Mouse (Mus musculus) kidney, embryonic 15.5 days (tissue): ENCODE data around the gene Trnp1. TPM values are rescaled to one million over a fixed set of nuclear protein-coding genes. Genes with fewer than 3 reads are reported as not detected.
A peak's percentile ranks its signal among the peaks of the same experiment; 100 is the strongest.

Source experiments
- ATAC-seq: fragments of 200-750 bp; cut with Nextera tagmentation; replicated peaks from 2 replicates; pipeline ENCODE4 v1.8.0; 2017; ENCODE audit warnings: moderate TSS enrichment; ENCODE audit not compliant: low FRiP score
- H3K27ac ChIP-seq: fragments of 300-500 bp; sonication (generic); 2 replicates; pipeline ENCODE4 v1.5.1; 2015; ENCODE audit warnings: mild to moderate bottlenecking, inconsistent platforms
- H3K27me3 ChIP-seq: fragments of 300-500 bp; sonication (generic); 2 replicates; pipeline ENCODE4 v1.6.1; 2015; ENCODE audit warnings: inconsistent platforms
- H3K36me3 ChIP-seq: fragments of 300-500 bp; sonication (generic); 2 replicates; pipeline ENCODE4 v1.6.1; 2015; ENCODE audit warnings: inconsistent platforms
- H3K4me1 ChIP-seq: fragments of 300-500 bp; sonication (generic); 2 replicates; pipeline ENCODE4 v1.6.1; 2015; ENCODE audit warnings: inconsistent platforms
- H3K4me2 ChIP-seq: fragments of 300-500 bp; sonication (generic); 2 replicates; pipeline ENCODE4 v1.6.1; 2015; ENCODE audit warnings: moderate library complexity, mild to moderate bottlenecking, inconsistent platforms
- H3K4me3 ChIP-seq: fragments of 300-500 bp; sonication (generic); replicated peaks from 2 replicates; pipeline ENCODE4 v1.5.1; 2015; ENCODE audit warnings: mild to moderate bottlenecking, inconsistent platforms
- H3K9ac ChIP-seq: fragments of 300-500 bp; sonication (generic); 2 replicates; pipeline ENCODE4 v1.6.1; 2015; ENCODE audit warnings: mild to moderate bottlenecking, inconsistent platforms
- H3K9me3 ChIP-seq: fragments of 300-500 bp; sonication (generic); replicated peaks from 2 replicates; pipeline ENCODE4 v1.6.1; 2016; ENCODE audit warnings: inconsistent platforms
- WGBS: fragments of 180-500 bp; shearing (Covaris S2); methylation state at CpG from one replicate; pipeline ENCODE4 v1.1.7; 2015; ENCODE audit warnings: mixed read lengths; 5-methylcytosine and 5-hydroxymethylcytosine counted together
- polyA plus RNA-seq: library from polyadenylated mRNA; unstranded; fragments of >200 nt; fragmentation: Nextera tagmentation; extraction: Ambion mirVana; gene quantifications from 2 replicates; pipeline ENCODE4 v1.2.1, GENCODE M21; 2015

Gene Trnp1
- polyA plus RNA-seq, 1 experiment from 2014 or later, result 0.64 TPM

DNA sequence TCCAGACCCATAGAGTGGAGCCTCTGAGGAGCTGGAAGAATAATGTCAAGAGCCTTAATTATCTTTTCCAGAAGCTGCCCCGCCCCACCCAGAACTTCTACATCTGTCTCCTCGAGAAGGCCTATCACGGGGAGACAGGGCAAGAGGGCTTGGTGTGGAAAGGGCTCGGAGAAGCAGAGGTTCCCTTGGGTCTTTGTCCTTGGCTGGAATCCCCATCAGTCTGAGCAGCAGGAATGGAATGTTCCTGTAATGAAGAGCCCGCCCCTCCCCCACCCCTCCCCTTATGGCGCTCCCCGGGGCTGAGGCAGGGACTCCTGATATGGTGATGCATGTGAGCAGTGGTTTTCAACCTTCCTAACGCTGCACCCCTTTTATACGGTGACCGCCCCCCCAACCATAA, 6.5 kb downstream of the Trnp1 start:
- Histone ChIP-seq H3K27me3 (peaks cover 26% of the 10 kb centered on the region), H3K9ac (no peak overlapping the region), H3K9me3 (no peaks in the 10 kb centered on the region), H3K36me3 (no peaks in the 10 kb centered on the region), H3K4me2 (no peak overlapping the region), H3K27ac (no peak overlapping the region), H3K4me1 (peaks cover 34% of the 10 kb centered on the region), H3K4me3 (no peak overlapping the region)
- no peak for ATAC-seq
- WGBS, result 34% methylated on average over 10 of the region's 10 CpGs

DNA sequence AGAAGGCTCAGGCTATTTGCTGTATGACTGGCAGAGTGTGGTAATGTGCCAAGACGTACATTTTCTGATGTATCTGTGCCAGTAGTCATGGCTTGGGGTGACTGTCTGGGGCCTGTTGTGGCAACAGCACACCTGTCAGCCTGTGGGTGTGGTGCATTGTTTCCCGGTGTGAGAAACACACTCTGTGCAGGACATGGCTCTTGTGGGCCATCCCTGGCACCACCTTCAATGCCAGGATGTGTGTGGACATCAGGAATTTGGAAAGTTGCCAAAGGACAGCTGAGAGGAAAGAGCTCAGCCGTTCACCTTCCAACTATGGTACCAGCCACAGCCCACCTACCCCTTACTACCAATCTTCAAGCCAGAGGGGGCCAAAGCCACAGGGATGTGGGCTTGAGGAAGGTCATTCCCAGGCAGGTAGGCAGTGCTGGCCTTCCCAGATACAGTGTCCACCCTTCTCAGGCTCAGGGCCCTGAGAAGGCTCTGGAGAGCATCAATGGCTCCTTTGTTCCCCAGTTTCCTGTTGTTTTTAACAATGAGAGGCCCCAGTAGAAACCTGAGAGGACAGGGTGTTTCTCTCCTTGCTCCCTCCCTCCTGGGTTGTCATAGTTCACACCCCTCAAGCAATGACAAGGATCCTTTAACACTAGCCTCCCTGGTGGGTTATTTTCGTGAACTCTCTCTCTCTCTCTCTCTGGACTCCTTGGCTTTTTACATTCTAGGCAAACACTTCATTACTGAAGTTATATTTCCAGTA, 8.7 kb downstream of the Trnp1 start:
- no peak for ATAC-seq

DNA sequence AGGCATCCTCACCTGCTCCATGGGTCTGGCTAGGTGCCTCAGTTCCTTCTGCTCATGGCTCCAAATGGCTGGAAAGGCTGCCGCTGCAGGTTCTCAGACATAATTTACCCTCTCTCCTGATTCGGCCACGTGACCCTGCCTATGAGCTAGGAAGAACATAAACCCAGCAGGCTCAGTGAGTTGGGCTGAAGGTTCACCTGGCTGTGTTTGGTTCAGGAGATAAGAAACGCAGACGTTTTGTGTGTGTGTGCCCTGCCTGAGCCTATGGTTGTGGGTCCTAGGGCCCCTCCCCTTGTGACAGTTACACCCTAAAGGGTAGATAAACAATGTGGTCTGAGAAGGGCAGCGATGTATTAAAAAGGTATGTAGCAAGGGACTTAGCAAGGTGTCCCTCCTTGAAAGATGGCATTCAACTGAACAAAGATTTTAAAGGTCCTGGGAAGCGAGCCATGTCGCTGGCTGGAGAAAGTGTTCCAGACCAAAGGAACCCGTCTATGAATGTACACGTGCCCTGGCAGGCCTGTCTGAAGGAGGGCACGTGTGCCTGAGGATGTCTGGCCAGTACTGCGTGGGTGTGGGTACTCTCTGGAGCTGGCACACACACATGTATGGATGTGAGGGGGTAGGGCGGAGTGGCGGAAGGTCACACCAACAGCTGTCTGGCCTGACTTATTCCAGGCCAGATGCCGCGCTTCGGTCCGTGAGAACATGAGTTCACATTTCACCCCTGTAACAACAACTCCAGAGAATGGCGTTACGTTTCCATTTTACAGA, 9.5 kb downstream of the Trnp1 start:
- WGBS, result 64% methylated on average over 20 of the region's 20 CpGs
- H3K4me1 ChIP-seq, result peaks cover 39% of the 10 kb centered on the region
- H3K9ac ChIP-seq, result no peak overlapping the region
- no peak for ATAC-seq
- no peaks in the 10 kb centered on the region for H3K9me3 ChIP-seq
- no peak overlapping the region for H3K4me2 ChIP-seq
- H3K36me3 ChIP-seq, result no peaks in the 10 kb centered on the region
- H3K27me3 ChIP-seq, result 0 out of 2 replicates have a peak, but pooled peaks cover 7% of the 10 kb centered on the region
- H3K4me3 ChIP-seq, result no peak overlapping the region
- H3K27ac ChIP-seq, result peak overlapping the region; percentile 9

More for the DNA sequence above, 8.7 kb downstream of the Trnp1 start:
- Histone ChIP-seq H3K9me3 (no peaks in the 10 kb centered on the region), H3K4me2 (no peak overlapping the region), H3K36me3 (no peaks in the 10 kb centered on the region), H3K27ac (peak overlapping the region; percentile 71), H3K27me3 (peaks cover 6% of the 10 kb centered on the region; the same call in 1 of the 2 replicates), H3K9ac (no peak overlapping the region), H3K4me3 (no peak overlapping the region), H3K4me1 (peaks cover 36% of the 10 kb centered on the region)
- WGBS, result 55% methylated on average over 4 of the region's 4 CpGs

DNA sequence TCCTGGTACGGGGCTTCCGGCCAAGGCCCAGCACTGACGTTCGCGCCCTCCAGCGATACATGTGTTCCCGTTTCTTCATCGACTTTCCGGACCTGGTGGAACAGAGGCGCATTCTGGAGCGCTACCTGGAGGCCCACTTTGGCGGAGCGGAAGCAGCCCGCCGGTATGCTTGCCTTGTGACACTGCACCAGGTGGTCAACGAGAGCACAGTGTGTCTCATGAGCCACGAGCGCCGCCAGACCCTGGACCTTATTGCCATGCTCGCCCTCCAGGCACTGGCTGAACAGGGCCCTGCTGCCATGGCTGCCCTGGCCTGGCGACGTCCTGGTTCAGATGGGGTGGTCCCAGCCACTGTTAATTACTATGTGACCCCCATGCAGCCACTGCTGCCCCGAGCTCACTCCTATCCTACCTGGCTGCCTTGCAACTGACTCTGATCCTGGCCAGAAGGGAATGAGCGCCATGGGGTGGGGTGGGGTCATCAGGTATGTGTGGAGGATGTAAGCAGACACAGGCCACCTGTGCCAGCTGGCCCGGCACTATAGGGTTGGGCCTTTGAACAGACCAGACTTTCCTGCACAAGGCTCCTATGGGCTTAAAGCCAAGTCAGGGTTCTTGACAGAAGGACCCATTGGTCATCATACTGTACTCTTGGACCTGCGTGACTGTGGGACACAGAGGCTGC, 11.5 kb downstream of the Trnp1 start:
- no peak overlapping the region for H3K4me3 ChIP-seq
- WGBS, result 92% methylated on average over 26 of the region's 26 CpGs
- no peaks in the 10 kb centered on the region for H3K36me3 ChIP-seq
- H3K27me3 ChIP-seq, result peaks cover 16% of the 10 kb centered on the region
- no peak overlapping the region for H3K4me2 ChIP-seq
- no peak for ATAC-seq
- no peak overlapping the region for H3K9ac ChIP-seq
- H3K27ac ChIP-seq, result no peak overlapping the region
- H3K4me1 ChIP-seq, result peaks cover 31% of the 10 kb centered on the region
- no peaks in the 10 kb centered on the region for H3K9me3 ChIP-seq

DNA sequence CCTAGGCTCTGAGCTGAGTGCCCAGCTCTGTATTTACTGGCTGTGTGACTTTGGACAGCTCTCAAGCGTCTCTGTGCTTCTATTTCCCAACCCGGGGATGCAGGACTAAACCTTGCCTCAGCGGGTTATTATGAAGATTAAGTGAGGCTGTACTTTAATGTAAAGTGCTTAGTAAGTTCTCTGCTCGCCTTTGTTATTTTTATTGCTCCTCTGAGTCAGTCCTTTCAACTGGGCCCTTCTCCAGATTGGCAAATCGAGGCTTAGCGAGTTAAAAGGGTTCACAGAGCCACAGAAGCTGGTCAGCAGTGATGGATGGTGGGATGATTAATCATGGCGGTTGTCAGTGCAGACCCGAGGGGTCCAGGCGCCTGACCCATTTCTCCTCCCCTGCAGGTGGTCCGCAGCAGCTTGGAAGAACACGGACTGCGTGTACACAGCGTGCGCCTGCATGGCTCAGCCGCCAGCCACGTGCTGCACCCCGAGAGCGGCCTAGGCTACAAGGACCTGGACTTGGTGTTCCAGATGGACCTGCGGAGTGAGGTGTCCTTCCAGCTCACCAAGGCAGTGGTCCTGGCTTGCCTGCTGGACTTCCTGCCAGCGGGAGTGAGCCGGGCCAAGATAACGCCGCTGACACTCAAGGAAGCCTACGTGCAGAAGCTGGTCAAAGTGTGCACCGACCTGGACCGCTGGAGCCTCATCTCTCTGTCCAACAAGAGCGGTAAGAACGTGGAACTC, 12.5 kb downstream of the Trnp1 start:
- H3K4me3 ChIP-seq, result no peak overlapping the region
- no peak overlapping the region for H3K27ac ChIP-seq
- no peak overlapping the region for H3K4me2 ChIP-seq
- no peak for ATAC-seq
- H3K4me1 ChIP-seq, result peaks cover 31% of the 10 kb centered on the region
- WGBS, result 87% methylated on average over 28 of the region's 28 CpGs
- H3K9ac ChIP-seq, result no peak overlapping the region
- no peaks in the 10 kb centered on the region for H3K36me3 ChIP-seq
- H3K9me3 ChIP-seq, result no peaks in the 10 kb centered on the region
- peaks cover 26% of the 10 kb centered on the region for H3K27me3 ChIP-seq

DNA sequence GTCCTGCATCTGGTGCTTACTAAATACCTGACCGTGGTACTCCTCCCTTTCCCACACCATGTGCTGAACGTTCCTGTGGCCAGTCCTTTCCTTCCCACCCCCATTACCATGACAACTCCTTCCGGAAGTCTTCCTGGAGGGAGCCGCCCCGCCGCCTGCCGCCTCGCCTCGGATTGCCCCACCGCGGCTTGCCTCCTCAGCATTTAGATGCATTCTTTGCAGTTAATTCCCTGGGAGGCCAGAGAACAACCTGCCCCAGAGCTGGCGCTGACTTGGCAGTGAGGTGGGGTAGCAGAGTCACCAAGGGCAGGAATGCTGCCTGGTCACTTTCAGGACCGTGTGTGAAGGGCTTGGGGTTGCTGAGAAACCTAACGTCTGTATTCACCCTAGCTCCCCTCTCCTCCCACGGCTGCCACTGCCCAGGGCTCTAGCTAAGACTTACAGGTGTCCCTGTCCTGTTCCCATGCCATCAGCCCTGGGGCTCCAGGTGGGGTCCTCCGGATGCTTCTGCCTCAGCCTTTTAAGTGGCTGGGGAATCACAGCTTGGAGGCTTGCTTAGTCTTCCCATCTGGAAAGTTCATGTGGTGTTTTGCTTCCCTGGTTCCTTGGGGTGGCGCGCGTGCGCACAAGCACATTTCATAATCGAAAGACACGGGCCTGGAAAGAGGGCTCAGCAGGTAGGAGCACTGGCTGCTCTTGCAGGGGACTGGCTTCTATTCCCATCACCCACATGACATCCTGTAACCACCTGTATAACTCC, 13.9 kb downstream of the Trnp1 start:
- H3K4me2 ChIP-seq, result peak overlapping the region; percentile 52
- H3K9me3 ChIP-seq, result no peaks in the 10 kb centered on the region
- no peak overlapping the region; the same call in 1 of the 2 replicates for H3K9ac ChIP-seq
- no peak for ATAC-seq
- 9% methylated on average over 22 of the region's 22 CpGs for WGBS
- peak overlapping the region; percentile 75 for H3K27ac ChIP-seq
- H3K4me1 ChIP-seq, result peaks cover 39% of the 10 kb centered on the region
- peaks cover 36% of the 10 kb centered on the region for H3K27me3 ChIP-seq
- no peaks in the 10 kb centered on the region for H3K36me3 ChIP-seq
- peak overlapping the region; percentile 12 for H3K4me3 ChIP-seq

DNA sequence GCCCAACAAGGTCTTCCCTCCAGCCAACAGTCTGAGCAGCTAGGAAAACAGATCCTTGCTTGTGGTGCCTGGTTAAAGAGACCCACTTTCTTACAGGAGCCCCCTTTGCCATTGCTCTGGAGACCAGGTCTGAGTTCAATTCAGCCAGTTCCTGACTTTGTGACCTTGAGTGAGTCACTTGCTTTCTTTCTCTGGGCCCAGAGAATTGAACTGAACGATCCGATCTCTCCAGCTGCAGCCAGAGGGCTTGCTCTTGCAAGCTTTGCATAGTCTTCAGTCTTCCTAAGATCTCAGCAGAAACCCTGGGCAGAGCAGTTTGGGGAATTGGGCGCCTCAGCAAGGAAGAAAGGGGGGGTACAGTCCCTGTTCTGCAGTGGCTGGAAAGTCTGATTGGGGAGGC, 15.9 kb downstream of the Trnp1 start:
- Histone ChIP-seq H3K4me3 (no peak overlapping the region), H3K27me3 (peaks cover 55% of the 10 kb centered on the region), H3K9me3 (no peaks in the 10 kb centered on the region), H3K27ac (no peak overlapping the region), H3K4me1 (peaks cover 32% of the 10 kb centered on the region), H3K36me3 (no peaks in the 10 kb centered on the region), H3K4me2 (no peak overlapping the region), H3K9ac (no peak overlapping the region)
- 83% methylated on average over 3 of the region's 3 CpGs for WGBS
- no peak for ATAC-seq

DNA sequence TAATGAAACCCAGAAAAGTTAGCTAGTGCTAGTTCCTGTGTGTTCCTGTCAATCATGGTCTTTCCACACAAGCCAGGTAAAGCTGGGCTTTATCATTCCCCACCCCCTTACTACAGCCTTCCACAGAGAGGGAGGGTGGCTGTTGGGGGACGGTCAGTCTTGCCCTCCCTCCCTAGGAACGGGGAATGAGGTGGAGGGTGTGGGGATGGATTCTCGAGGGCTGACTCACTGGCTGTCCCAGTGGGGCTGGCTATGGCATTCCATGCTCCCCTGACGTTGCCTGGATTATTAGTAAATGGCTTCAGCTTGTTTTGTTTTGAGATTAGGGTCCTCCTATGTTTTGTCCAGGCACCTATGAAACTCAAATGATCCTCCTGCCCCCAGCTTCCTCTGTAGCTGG, 16.9 kb downstream of the Trnp1 start:
- ATAC-seq, result no peak
- Histone ChIP-seq H3K27ac (no peak overlapping the region), H3K27me3 (peaks cover 65% of the 10 kb centered on the region), H3K4me2 (no peak overlapping the region), H3K9ac (no peak overlapping the region), H3K9me3 (no peaks in the 10 kb centered on the region), H3K4me3 (no peak overlapping the region), H3K4me1 (peaks cover 32% of the 10 kb centered on the region), H3K36me3 (no peaks in the 10 kb centered on the region)
- 37% methylated on average over 4 of the region's 4 CpGs for WGBS

DNA sequence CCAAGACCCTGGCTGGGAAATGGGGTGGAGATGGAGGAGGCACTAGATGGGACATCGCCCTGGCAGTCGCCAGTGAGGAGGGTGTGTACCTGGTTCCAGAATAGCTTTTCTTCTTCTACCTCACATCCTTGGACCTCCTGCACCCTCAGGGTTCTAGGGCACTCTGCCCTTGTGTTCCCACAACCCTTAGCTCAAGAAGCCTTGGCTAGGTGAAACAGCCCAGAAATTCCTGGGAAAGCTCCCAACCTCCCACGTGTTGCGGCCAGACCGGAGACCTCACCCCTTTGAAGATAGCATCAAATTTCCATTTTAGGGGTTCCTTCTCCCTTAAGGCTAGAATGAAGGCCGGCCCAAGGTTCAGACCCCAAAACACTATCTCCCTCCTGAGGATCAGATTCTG, 17.6 kb downstream of the Trnp1 start:
- peaks cover 66% of the 10 kb centered on the region for H3K27me3 ChIP-seq
- no peaks in the 10 kb centered on the region for H3K36me3 ChIP-seq
- peak overlapping the region; percentile 72 for H3K4me2 ChIP-seq
- 27% methylated on average over 6 of the region's 6 CpGs for WGBS
- no peak for ATAC-seq
- H3K9me3 ChIP-seq, result no peaks in the 10 kb centered on the region
- H3K4me3 ChIP-seq, result peak overlapping the region; percentile 55
- H3K4me1 ChIP-seq, result peaks cover 32% of the 10 kb centered on the region
- H3K9ac ChIP-seq, result peak overlapping the region; percentile 47; the same call in 1 of the 2 replicates
- no peak overlapping the region for H3K27ac ChIP-seq

DNA sequence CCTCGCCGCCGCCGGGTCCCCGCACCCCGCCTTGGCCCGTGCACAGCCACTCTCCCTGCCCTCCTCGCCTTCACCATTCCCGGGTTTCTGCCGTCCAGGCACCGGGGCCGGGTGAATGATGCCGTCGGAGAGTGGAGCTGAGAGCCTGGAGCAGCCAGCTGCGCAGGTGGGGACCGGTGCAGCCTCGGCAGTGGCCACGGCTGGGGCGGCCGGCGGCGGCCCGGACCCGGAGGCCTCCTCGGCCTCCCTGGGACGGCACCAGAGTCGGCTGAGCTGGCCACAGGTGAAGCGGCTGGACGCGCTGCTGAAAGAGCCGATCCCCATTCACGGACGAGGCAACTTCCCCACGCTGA, 18.2 kb downstream of the Trnp1 start:
- peaks cover 32% of the 10 kb centered on the region for H3K4me1 ChIP-seq
- H3K36me3 ChIP-seq, result no peaks in the 10 kb centered on the region
- H3K27me3 ChIP-seq, result peaks cover 70% of the 10 kb centered on the region
- ATAC-seq, result no peak; the same call in 1 of the 2 replicates
- H3K9me3 ChIP-seq, result no peaks in the 10 kb centered on the region
- H3K4me2 ChIP-seq, result peak overlapping the region; percentile 72
- no peak overlapping the region for H3K27ac ChIP-seq
- WGBS, result 2% methylated on average over 34 of the region's 34 CpGs
- H3K4me3 ChIP-seq, result peak overlapping the region; percentile 55
- peak overlapping the region; percentile 47 for H3K9ac ChIP-seq
